Mouse (Mus musculus): Measurements from ENCODE around the gene Megf8.

Gene Megf8

GRCm38 (mm10) chr7:25333596-25334307 lies 16.8 kb downstream of the Megf8 start:
- peak; percentile 61 for DNase-seq (ENCODE audit: low read depth, low spot score)

GRCm38 (mm10) chr7:25334472-25334871 lies 17.5 kb downstream of the Megf8 start:
- DNase-seq (ENCODE audit: low read depth, low spot score), result no peak

DNA sequence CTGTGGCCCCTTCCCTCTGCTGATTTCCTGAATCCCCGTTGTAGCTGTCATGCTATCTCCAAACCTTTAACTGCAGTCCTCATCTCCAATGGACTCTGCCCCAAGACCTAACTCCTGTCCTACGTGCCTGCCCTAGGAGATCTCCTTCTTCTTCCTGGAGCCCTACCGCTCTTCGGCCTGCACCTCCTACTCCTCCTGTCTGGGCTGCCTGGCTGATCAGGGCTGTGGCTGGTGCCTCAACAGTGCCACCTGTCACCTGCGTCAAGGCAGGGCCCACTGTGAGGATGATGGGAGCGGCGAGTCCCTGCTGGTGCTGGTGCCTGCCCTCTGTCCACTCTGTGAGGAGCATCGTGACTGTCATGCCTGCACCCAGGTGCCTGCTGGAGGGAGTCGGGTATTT lies 22.4 kb downstream of the Megf8 start:
- DNase-seq (ENCODE audit: low read depth, low spot score), result no peak

DNA sequence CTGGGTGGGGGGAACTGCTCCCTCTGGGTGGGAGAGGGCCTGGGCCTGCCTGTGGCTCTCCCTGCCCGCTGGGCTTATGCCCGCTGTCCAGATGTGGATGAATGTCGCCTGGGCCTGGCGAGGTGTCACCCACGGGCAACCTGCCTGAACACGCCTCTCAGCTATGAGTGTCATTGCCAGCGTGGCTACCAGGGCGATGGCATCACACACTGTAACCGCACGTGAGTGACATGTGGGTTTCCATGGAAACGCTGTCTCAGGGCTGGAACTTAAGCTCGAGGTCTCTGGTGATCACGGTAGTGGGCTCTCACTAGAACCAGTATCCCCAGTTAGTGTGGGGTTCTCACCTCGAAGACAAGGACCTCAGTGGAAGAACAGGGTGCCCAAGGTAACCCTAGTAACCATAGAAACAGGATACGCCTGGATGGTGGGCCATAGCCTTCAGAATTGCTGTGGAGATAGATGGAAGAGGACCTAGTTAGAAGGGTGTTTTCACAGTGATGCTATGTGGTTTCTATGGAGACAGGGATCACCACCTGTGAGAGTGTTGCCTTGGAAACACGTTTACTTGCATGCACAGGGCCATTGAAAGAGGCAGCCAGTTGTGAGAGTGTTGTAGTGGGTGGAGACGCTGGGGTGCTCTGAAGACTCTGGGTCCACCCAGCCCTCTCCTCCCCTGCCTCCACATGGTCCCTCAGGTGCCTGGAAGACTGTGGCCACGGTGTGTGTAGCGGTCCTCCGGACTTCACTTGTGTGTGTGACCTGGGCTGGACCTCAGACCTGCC lies 24.2 kb downstream of the Megf8 start:
- no peak for DNase-seq (ENCODE audit: low read depth, low spot score)

DNA sequence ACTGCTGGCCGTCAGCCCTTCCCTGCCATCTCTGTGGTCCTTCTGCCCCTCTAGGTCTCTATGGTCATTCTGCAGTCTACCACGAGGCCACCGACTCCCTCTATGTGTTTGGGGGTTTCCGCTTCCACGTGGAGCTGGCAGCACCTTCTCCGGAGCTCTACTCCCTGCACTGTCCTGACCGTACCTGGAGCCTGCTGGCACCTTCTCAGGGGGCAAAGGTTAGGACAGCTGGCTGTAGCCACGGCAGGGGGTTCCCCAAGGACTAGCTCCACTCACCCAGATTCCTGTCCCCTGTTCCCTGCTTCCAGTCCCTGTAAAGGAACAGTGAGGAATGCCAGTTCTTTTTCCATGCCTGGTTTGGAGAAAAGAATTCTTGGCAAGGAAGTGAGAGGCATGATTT lies 31.9 kb downstream of the Megf8 start:
- no peak for DNase-seq (ENCODE audit: low read depth, low spot score)

DNA sequence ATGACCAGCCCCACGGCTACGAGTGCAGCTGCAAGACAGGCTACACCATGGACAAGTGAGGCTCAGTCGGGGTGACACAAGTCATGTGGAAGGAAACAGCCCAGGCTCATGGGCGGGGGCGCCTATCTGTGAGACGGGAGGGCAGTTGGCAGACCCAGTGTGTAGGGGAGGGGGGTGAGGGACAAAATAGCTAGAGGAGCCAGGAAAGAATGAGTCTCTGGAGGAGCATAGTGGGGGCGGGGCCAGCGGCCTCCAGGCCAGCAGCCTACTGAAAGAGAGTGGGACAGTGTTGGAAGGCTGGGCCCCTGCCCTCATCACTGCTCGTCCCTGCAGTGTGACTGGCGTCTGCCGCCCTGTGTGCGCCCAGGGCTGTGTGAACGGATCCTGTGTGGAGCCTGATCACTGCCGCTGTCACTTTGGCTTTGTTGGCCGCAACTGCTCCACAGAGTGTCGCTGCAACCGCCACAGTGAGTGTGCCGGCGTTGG lies 41.8 kb downstream of the Megf8 start:
- DNase-seq (ENCODE audit: low read depth, low spot score), result peak; percentile 15

DNA sequence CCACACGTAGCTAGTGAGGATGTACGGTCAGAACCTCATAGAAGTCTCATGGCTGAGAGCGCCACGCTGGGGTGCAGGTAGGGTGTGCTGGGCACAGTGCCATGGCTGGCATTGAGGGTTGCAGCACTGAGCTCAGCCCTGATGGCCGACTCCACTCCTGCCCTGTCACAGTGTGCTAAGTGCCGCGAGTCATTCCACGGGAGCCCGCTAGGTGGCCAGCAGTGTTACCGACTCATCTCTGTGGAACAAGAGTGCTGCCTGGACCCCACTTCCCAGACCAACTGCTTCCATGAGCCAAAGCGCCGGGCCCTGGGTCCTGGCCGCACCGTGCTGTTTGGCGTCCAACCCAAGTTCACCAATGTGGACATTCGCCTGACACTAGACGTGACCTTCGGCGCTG lies 46.2 kb downstream of the Megf8 start:
- no peak for DNase-seq (ENCODE audit: low read depth, low spot score)

DNA sequence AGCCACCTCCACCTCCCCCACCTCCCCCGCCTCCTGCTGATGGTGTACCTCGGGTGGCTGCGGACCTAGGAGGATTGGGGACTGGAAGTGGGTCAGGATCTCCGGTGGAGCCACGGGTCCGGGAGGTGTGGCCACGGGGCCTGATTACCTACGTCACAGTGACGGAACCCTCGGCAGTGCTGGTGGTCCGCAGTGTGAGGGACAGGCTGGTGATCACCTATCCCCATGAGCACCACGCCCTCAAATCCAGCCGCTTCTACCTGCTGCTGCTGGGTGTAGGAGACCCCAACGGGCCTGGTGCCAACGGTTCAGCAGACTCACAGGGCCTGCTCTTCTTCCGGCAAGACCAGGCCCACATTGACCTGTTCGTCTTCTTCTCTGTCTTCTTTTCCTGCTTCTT lies 46.7 kb downstream of the Megf8 start:
- DNase-seq (ENCODE audit: low read depth, low spot score), result no peak

DNA sequence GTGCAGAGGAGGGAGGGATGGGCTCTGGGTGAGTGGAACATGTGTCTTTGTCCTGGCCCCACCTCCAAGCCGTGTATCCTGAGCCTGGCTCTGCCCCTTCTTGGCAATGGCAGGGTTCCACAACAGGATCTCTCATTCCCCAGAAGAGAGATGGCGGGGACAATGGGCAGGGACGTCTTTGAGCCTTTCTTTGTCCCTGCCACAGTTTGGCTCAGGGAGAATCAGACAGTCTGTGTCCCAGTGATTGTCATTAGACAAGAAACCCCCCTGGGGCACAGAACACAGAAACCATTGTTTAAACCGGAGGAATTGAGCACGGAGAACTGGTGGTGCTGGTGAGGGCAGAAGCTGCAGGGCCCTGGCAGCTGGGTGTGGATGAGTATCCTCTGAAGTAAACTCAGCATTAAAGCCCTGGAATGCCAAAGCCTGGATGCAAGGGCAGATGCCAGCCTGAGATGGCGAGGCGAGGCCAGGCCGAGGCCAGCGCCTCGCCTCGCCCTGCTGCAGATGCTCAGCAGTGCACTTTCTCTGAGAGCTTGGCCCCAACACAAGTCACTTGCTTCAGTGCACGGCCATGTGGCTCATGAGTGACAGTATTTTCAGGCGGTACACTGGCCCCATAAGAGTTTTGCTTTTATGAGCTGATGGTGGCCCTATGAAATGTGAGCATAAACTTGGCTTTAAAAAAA lies 49.1 kb downstream of the Megf8 start:
- no peak for DNase-seq (ENCODE audit: low read depth, low spot score)

DNA sequence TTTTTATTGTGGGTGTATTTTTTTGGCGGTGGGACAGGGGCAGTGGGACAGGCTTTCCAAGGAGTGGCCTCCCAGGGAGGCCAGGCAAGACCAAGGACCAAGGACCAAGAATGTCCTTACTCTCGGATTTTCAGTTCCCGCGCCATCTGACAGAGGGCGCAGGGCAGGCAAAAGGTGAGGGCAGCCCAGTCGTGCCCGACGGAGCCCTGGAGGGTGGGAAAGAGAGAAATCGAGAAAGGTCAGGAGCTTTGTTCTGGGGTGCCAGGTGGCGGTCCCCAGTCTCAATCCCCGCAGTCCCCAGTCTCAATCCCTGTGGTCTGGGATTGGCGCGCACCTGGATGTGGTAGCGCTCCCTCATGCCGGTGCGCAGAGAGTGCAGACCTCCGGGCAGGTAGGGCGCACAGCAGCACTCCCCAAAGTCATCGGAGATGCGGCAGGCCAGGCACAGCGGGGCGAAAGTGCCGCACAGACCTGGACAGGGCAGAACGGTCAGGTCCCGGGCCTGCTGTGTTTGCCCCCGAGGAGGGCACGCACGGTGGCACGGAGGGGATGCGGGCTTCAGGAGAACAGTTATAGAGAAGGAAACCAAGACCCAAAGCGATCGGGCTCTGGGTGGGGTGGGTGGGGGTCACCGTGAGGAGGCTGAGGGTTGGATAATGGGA lies 50.8 kb downstream of the Megf8 start:
- no peak for DNase-seq (ENCODE audit: low read depth, low spot score)

- no peak for DNase-seq (ENCODE audit: low read depth, low spot score)
Observed at GRCm38 (mm10) chr7:25368333-25368732, 51.4 kb downstream of the Megf8 start.

- no peak for DNase-seq (ENCODE audit: low read depth, low spot score)
Observed at GRCm38 (mm10) chr7:25369058-25369749, 52.2 kb downstream of the Megf8 start, which contains the start of gene Cnfn. Gene Cnfn, minus strand, starts transcription at chr7:25369724.

GRCm38 (mm10) chr7:25372441-25372840 lies 55.5 kb downstream of the Megf8 start:
- no peak for DNase-seq (ENCODE audit: low read depth, low spot score)

- peak; percentile 43 for DNase-seq (ENCODE audit: low read depth, low spot score)
Observed at GRCm38 (mm10) chr7:25376556-25376955, 59.6 kb downstream of the Megf8 start.

GRCm38 (mm10) chr7:25377100-25377700 lies 60.2 kb downstream of the Megf8 start:
- DNase-seq (ENCODE audit: low read depth, low spot score), result no peak

DNA sequence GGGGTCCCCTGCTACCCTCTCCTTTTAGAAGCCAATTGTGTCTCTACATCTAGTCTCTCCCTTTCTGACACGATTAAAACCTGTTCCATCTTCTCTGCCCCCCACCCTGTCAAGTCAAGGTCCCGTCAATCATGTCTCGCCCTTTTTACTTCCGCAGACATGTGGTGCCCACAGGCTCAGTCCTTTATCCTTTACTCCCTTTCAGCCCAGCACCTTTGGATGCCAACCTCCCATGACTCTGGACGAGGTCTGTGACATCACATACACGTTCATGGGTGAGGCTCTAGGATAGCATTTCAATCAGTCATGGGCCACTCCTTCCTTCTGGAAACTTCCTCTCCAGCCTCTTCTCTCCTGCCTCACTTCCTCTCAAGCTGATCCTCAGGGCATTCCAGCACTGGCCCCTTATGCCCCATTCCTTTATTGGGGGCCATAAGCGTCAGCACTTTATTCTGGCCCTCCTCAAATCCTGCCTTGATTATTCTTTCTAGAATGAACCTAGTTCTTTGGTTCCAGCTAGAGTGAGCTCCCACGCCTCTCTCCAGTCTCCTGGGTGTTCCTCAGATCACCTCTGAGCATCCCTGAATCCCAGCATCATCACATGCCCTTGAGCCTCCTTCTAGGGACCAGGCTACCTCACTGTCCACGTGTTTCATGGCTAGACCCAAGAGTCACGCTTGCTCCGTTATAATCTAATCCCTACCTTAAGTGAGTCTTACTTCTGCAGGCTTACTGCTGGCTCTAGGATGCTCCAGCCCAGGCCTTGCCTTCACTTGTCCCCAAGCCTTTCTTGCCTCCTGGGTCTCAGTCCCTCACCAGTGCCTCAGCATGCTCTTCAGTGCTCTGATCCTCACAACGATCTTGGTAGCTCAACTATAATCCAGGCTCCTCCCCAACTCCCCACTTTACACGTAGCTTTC lies 61.5 kb downstream of the Megf8 start:
- DNase-seq (ENCODE audit: low read depth, low spot score), result no peak

GRCm38 (mm10) chr7:25379551-25380351 lies 62.8 kb downstream of the Megf8 start:
- DNase-seq (ENCODE audit: low read depth, low spot score), result no peak

DNA sequence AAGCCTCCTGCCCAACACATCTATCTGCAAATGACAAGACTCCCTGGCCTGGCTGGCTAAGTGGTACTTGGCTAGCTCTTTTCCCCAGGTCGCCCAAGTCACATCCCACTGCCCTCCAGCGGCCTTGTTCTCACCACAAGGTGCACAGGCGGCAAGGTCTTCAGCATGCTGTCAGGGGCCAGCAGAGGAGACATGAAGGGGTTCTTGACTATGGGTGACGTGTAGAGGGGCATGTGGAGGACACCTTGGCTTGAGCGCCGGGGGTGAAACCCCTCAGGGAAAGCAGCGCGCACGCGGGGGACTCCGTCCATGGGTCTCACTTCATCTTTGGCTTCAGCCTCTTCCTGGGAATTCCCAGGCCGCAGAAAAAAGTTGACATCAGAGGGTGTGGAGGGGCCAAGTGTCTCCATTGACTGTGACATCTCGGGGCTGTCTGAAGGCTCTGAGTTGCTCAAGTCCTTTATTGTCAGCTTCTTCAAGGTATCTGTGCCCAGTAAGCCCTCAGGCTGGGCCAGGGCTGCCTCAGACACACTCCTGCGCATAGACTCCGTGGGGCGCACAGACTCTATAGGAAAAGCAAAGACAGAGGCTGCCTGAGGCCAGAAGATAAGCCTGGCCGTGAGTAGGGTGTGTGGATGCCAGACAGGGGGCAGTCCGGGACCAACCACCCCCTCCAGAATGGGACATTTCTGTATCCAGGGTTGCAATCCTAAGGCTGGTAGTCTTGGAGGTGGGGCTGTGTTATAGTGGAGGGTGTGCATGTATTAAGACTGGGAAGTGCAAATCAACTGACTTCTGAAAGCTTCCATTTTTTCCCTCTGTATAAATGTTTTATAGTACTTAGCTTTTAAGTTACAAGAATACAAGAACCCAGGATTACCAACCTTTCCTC lies 63.7 kb downstream of the Megf8 start:
- no peak for DNase-seq (ENCODE audit: low read depth, low spot score)
